Mouse (Mus musculus) olfactory bulb, adult 2 months (tissue): ENCODE results near the gene Arhgap24. TPM values are rescaled to one million over a fixed set of nuclear protein-coding genes. Genes with fewer than 3 reads are reported as not detected.

Experiments
- H3K27ac ChIP-seq: fragments of 200-500 bp; 2 replicates; pipeline ENCODE4 v1.5.1; 2012; ENCODE audit warnings: low read depth, low read length; ENCODE audit not compliant: insufficient read depth
- H3K4me1 ChIP-seq: fragments of 200-500 bp; 2 replicates; pipeline ENCODE4 v1.6.1; 2012; ENCODE audit warnings: low read length; ENCODE audit not compliant: control insufficient read depth, insufficient read depth
- H3K4me3 ChIP-seq: fragments of 200-500 bp; 2 replicates; pipeline ENCODE4 v1.5.1; 2012; ENCODE audit warnings: mild to moderate bottlenecking, low read depth, low read length, moderate library complexity; ENCODE audit not compliant: insufficient read depth
- CTCF ChIP-seq: fragments of 200-500 bp; IDR thresholded peaks from 2 replicates; pipeline ENCODE4 v1.5.1; 2012; ENCODE audit warnings: low read depth, mild to moderate bottlenecking, low read length, moderate library complexity; ENCODE audit not compliant: insufficient read depth
- POLR2A ChIP-seq: fragments of 200-500 bp; IDR thresholded peaks from 2 replicates; pipeline ENCODE4 v1.6.1; 2012; ENCODE audit warnings: mild to moderate bottlenecking, low read depth, low read length, moderate library complexity; ENCODE audit not compliant: insufficient read depth
- WGBS: fragments of 180-500 bp; shearing (Covaris S2); methylation state at CpG from one replicate; pipeline ENCODE4 v1.1.7; 2018; 5-methylcytosine and 5-hydroxymethylcytosine counted together
- polyA plus RNA-seq: library from polyadenylated mRNA; stranded (reverse); fragments of >200 nt; gene quantifications from 2 replicates; pipeline ENCODE4 v1.2.4, GENCODE M21; 2012; ENCODE audit warnings: low replicate concordance; ENCODE audit not compliant: missing spikeins, insufficient read depth, insufficient read length

The Arhgap24 gene
- polyA plus RNA-seq, 1 experiment, result not detected

DNA sequence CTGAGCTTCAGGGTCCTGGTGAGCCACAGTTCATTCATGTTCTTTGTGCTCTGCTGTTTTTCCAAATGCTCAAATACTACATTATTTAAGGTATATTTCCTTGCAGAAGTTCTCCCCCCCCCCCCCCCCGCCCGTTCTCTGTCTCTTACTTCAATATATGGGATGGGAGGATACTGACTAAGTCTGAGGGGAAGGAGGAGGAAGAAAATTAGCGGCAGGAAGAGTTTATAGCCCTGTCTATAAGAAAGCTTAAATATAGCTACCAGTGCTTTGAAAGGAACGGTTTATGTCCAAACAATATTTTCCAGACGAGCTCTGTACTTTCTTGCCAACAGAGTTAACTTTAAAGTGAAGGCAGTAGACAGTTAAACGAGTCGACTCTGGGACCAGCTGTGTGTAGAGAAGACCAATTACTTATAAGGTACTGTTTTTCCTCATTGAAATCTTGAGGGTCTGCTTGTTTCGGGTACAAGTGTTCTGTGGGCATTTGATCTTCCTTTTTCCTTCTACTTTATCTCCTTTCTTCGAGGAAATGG, 243.7 kb downstream of the Arhgap24 start:
- H3K27ac ChIP-seq, result no peak overlapping the region
- no peak overlapping the region for H3K4me3 ChIP-seq
- 36% methylated on average over 9 of the region's 9 CpGs for WGBS
- no peaks in the 10 kb centered on the region for H3K4me1 ChIP-seq
- TF ChIP-seq POLR2A, result no peak

DNA sequence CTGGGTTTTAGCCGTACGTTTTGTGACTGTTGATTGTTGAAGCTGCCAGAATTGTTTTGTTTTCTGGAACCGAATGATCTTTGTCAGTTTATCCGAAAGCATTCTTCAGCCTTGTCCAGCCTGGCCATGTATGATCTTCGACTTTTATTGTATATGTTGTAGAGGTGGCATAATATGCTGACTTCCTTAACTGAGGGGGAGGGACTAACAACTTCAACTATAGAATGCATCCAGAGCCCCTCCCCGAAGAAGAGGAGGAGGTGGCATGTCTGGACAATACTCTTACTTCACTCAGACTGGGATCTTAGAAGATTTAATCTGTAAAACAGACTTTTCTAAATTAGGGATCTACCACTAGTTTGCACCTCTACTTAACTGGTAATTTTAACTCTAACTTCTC, 244.2 kb downstream of the Arhgap24 start:
- H3K4me1 ChIP-seq, result no peaks in the 10 kb centered on the region
- TF ChIP-seq CTCF (no peak), POLR2A (no peak)
- H3K27ac ChIP-seq, result no peak overlapping the region
- no peak overlapping the region for H3K4me3 ChIP-seq
- 86% methylated on average over 6 of the region's 6 CpGs for WGBS

DNA sequence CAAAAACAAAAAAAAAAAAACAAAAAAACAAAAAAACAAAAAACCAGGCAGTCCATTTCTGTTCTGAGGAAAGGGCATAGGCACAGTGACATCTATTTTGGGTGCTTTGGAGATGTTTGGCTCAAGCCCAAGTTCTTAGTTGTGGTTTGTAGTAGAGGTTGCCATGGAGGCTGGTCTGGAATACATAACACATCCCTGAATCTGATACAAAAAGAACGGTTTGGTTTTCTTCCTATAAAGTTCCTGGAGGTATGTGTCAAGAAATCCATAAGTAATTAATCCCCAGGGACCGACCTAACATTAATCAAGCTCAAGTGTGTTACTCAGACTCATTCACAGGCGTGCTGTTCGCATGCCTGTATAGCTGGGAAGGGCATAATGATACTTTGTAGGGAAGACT, 245.8 kb downstream of the Arhgap24 start:
- Histone ChIP-seq H3K27ac (no peak overlapping the region), H3K4me3 (no peak overlapping the region), H3K4me1 (no peaks in the 10 kb centered on the region)
- no peak for TF ChIP-seq CTCF
- TF ChIP-seq POLR2A, result no peak
- WGBS, result 42% methylated on average over 4 of the region's 4 CpGs

GRCm38 (mm10) chr5:102728531-102728930, 247.3 kb downstream of the Arhgap24 start:
- no peak for TF ChIP-seq CTCF
- TF ChIP-seq POLR2A, result no peak
- Histone ChIP-seq H3K4me1 (no peaks in the 10 kb centered on the region), H3K27ac (no peak overlapping the region), H3K4me3 (no peak overlapping the region)

DNA sequence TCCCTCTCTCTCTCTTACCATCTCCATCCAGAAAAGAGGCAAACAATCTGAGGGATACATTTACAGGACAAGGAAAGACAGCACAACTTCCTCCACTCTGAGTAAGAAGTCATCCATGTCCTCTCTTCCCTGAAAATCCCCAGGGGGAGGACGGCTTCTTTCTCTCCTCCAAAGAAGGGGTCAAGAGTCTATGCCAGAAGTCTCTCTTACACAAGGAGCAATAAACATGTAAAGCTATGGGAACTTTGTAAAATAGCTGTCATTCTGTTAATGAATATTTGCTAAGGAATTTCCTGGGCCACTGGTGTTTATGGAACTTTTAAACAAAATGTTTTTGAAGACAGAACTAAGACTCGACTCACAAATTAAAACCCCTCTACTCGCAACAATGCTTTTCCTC, 248.3 kb downstream of the Arhgap24 start:
- WGBS, result 80% methylated on average over 3 of the region's 3 CpGs
- no peak overlapping the region for H3K4me3 ChIP-seq
- TF ChIP-seq POLR2A, result no peak
- no peak for TF ChIP-seq CTCF
- H3K4me1 ChIP-seq, result no peaks in the 10 kb centered on the region
- no peak overlapping the region for H3K27ac ChIP-seq

- Histone ChIP-seq H3K4me3 (no peak overlapping the region), H3K4me1 (no peaks in the 10 kb centered on the region), H3K27ac (no peak overlapping the region)
- 91% methylated on average over 5 of the region's 5 CpGs for WGBS
- TF ChIP-seq CTCF (no peak), POLR2A (no peak)
Measured at GRCm38 (mm10) chr5:102736131-102736530, 254.9 kb downstream of the Arhgap24 start.

DNA sequence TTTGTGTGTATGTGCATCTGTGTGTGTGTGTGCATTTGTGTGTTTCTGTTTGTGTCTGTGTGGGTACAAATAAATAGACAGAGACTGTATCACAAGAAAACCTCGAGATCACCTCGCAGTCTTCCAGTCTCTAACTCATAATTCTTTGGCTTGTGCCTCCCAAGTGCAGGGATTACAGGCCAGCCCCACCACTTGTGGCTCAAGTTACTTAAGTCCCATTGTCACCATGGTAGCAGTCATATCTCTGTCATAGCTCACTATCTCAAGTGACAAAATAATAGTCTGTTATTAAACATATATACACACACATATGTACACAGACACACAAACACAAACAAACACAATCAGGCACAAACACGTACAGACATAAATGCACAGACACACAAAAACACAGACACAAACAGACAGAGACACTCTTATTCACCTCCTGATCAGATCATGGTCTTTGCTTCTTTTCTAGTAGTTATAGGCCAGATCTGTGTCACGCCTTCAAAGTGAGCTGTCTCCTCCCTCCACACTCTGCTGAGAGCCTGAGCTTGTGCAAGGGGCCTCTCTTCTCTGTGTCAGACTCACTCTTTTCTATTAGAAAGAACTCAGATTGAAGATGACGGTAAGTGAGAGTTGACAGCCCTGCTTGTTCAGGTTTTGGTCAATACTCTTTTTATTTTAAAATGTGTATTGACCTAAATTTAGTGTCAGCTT, 261.5 kb downstream of the Arhgap24 start:
- Histone ChIP-seq H3K4me3 (no peak overlapping the region), H3K27ac (no peak overlapping the region), H3K4me1 (no peaks in the 10 kb centered on the region)
- TF ChIP-seq POLR2A, result no peak
- no peak for TF ChIP-seq CTCF
- 86% methylated on average over 5 of the region's 5 CpGs for WGBS

DNA sequence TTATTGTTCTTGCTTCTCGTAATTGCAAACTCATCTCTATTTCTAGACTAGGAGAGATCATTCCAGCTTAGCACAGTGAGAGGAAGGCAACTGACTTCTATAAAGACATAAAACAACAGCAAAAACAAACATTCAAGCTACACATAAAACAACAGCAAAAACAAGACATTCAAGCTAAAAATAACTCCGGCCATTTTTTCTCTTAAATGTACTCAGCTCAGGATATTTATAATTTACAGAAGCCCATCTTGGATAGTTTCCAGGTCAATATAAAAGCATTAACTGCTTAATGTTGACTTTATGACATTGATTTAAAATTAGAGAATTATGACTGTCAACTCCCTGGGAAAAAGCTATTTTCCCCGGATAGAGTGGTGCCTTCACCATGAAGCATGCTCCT, 262.2 kb downstream of the Arhgap24 start:
- H3K27ac ChIP-seq, result no peak overlapping the region
- no peak for TF ChIP-seq POLR2A
- TF ChIP-seq CTCF, result no peak
- no peak overlapping the region for H3K4me3 ChIP-seq
- 85% methylated on average over 3 of the region's 3 CpGs for WGBS
- no peaks in the 10 kb centered on the region for H3K4me1 ChIP-seq

GRCm38 (mm10) chr5:102744051-102744450, 262.9 kb downstream of the Arhgap24 start:
- Histone ChIP-seq H3K4me3 (no peak overlapping the region), H3K27ac (no peak overlapping the region), H3K4me1 (no peaks in the 10 kb centered on the region)
- TF ChIP-seq POLR2A, result no peak
- no peak for TF ChIP-seq CTCF
- WGBS, result 91% methylated on average over 4 of the region's 4 CpGs

GRCm38 (mm10) chr5:102748146-102748545, 267.0 kb downstream of the Arhgap24 start:
- Histone ChIP-seq H3K4me1 (no peaks in the 10 kb centered on the region), H3K4me3 (no peak overlapping the region), H3K27ac (no peak overlapping the region)
- 86% methylated on average over 9 of the region's 9 CpGs for WGBS
- TF ChIP-seq CTCF (no peak), POLR2A (no peak)

- H3K4me3 ChIP-seq, result no peak overlapping the region
- H3K27ac ChIP-seq, result no peak overlapping the region
- H3K4me1 ChIP-seq, result no peaks in the 10 kb centered on the region
- 54% methylated on average over 8 of the region's 8 CpGs for WGBS
- TF ChIP-seq CTCF, result no peak
- no peak for TF ChIP-seq POLR2A
Measured at GRCm38 (mm10) chr5:102749020-102749419, 267.8 kb downstream of the Arhgap24 start.
